Mouse (Mus musculus) CH12.LX (cell line): ENCODE measurements at regions not wholly inside any gene's neighbourhood (a gene's known extent, or its start where the extent isn't known, plus 50 kb on each side); places are given as distances from the start of the nearest gene placed in this dataset.

ENCODE experiments used
- DNase-seq: peaks from one replicate; pipeline ENCODE4 v3.0.0-alpha.2; 2013; ENCODE audit errors: extremely low read depth
- H3K27ac ChIP-seq: 2 replicates; pipeline ENCODE4 v1.5.1; 2012; ENCODE audit warnings: low read depth, mild to moderate bottlenecking, control low read depth, moderate library complexity; ENCODE audit not compliant: insufficient read depth
- H3K27me3 ChIP-seq: replicated peaks from 2 replicates; pipeline ENCODE3; 2012; ENCODE audit warnings: inconsistent platforms
- H3K36me3 ChIP-seq, 2 experiments: replicated peaks in 1 of 2; 2 replicates each; pipeline versions ENCODE3 to v1.6.1; 2012; ENCODE audit warnings: inconsistent platforms in 1 of 2, low read length in 1 of 2, mild to moderate bottlenecking in 1 of 2, mixed read lengths in 1 of 2, moderate library complexity in 1 of 2; ENCODE audit not compliant: control insufficient read depth in 1 of 2, insufficient read depth in 1 of 2
- H3K4me1 ChIP-seq, 2 experiments: 2 replicates each; pipeline ENCODE4 v1.6.1; 2012; ENCODE audit warnings: inconsistent platforms in 1 of 2, moderate library complexity in 1 of 2; ENCODE audit not compliant: insufficient read depth in 2 of 2, control insufficient read depth in 1 of 2
- H3K4me2 ChIP-seq: 2 replicates; pipeline ENCODE4 v1.6.1; 2012; ENCODE audit warnings: low read depth, mild to moderate bottlenecking, control low read depth; ENCODE audit not compliant: poor library complexity, insufficient read depth, severe bottlenecking
- H3K4me3 ChIP-seq, 3 experiments: fragments of 150-350 bp in 1 of 3; sonication (generic) in 1 of 3; replicated peaks in 1 of 3; 2 replicates each; pipeline versions ENCODE3 to v1.5.1; 2011 to 2012; ENCODE audit warnings: low read depth in 2 of 3, low read length in 2 of 3, mild to moderate bottlenecking in 2 of 3, moderate library complexity in 2 of 3, control low read depth in 1 of 3, improper control_type of control experiment in 1 of 3, inconsistent platforms in 1 of 3, mixed read lengths in 1 of 3; ENCODE audit not compliant: poor library complexity in 1 of 3
- H3K79me2 ChIP-seq: replicated peaks from 2 replicates; pipeline ENCODE4 v1.6.1; 2012; ENCODE audit warnings: mild to moderate bottlenecking, moderate library complexity; ENCODE audit not compliant: control insufficient read depth, poor library complexity, insufficient read depth, severe bottlenecking; ENCODE audit errors: extremely low read depth
- H3K9ac ChIP-seq: 2 replicates; pipeline ENCODE4 v1.6.1; 2012; ENCODE audit warnings: low read depth, mild to moderate bottlenecking, control low read depth, moderate library complexity; ENCODE audit not compliant: insufficient read depth
- H3K9me3 ChIP-seq: replicated peaks from 2 replicates; pipeline ENCODE3; 2012; ENCODE audit warnings: low read length, inconsistent platforms, mixed read lengths
- BHLHE40 ChIP-seq: IDR thresholded peaks from 2 replicates; pipeline ENCODE4 v1.6.1; 2011; ENCODE audit warnings: mild to moderate bottlenecking, low read depth, low read length, improper control_type of control experiment
- CHD1 ChIP-seq: IDR thresholded peaks from 2 replicates; pipeline ENCODE4 v1.6.1; 2012; ENCODE audit warnings: low read depth, low read length, improper control_type of control experiment, inconsistent platforms
- CTCF ChIP-seq, 2 experiments: IDR thresholded peaks in 1 of 2; conservative IDR thresholded peaks in 1 of 2; 2 replicates each; pipeline ENCODE4 v1.5.1; 2011 to 2012; ENCODE audit warnings: low read depth in 2 of 2, low read length in 2 of 2, improper control_type of control experiment in 1 of 2, inconsistent platforms in 1 of 2, mild to moderate bottlenecking in 1 of 2, moderate library complexity in 1 of 2
- ELF1 ChIP-seq: IDR thresholded peaks from 2 replicates; pipeline ENCODE4 v1.6.1; 2014; ENCODE audit warnings: low read depth, mild to moderate bottlenecking, inconsistent platforms, low read length, improper control_type of control experiment
- EP300 ChIP-seq: IDR thresholded peaks from 2 replicates; pipeline ENCODE4 v1.6.1; 2011; ENCODE audit warnings: low read length, improper control_type of control experiment
- ETS1 ChIP-seq: conservative IDR thresholded peaks from 2 replicates; pipeline ENCODE4 v1.6.1; 2012; ENCODE audit warnings: low read depth, mild to moderate bottlenecking, inconsistent platforms, low read length, improper control_type of control experiment, moderate library complexity
- HCFC1 ChIP-seq: IDR thresholded peaks from 2 replicates; pipeline ENCODE4 v1.6.1; 2012; ENCODE audit warnings: low read depth, mild to moderate bottlenecking, inconsistent platforms, low read length, improper control_type of control experiment
- IRF4 ChIP-seq: IDR thresholded peaks from 2 replicates; pipeline ENCODE4 v1.6.1; 2014; ENCODE audit warnings: low read depth, mild to moderate bottlenecking, inconsistent platforms, low read length, improper control_type of control experiment
- JUN ChIP-seq: IDR thresholded peaks from 2 replicates; pipeline ENCODE4 v1.6.1; 2011; ENCODE audit warnings: low read depth, mild to moderate bottlenecking, low read length, improper control_type of control experiment, moderate library complexity; ENCODE audit not compliant: insufficient read depth
- JUND ChIP-seq: conservative IDR thresholded peaks from 2 replicates; pipeline ENCODE4 v1.6.1; 2011; ENCODE audit warnings: low read depth, low read length, improper control_type of control experiment
- KAT2A ChIP-seq: IDR thresholded peaks from 2 replicates; pipeline ENCODE4 v1.6.1; 2012; ENCODE audit warnings: low read length, improper control_type of control experiment, inconsistent platforms; ENCODE audit not compliant: insufficient replicate concordance
- MAFK ChIP-seq: IDR thresholded peaks from 2 replicates; pipeline ENCODE4 v1.6.1; 2011; ENCODE audit warnings: low read length, improper control_type of control experiment; ENCODE audit not compliant: insufficient replicate concordance
- MAX ChIP-seq: IDR thresholded peaks from 2 replicates; pipeline ENCODE4 v1.6.1; 2011; ENCODE audit warnings: low read length, improper control_type of control experiment
- MAZ ChIP-seq: IDR thresholded peaks from 2 replicates; pipeline ENCODE4 v1.6.1; 2012; ENCODE audit warnings: low read depth, mild to moderate bottlenecking, inconsistent platforms, low read length, improper control_type of control experiment, moderate library complexity
- MXI1 ChIP-seq: IDR thresholded peaks from 2 replicates; pipeline ENCODE4 v1.6.1; 2011; ENCODE audit warnings: mild to moderate bottlenecking, low read depth, low read length, improper control_type of control experiment
- MYC ChIP-seq: IDR thresholded peaks from 2 replicates; pipeline ENCODE4 v1.6.1; 2011; ENCODE audit warnings: low read depth, mild to moderate bottlenecking, improper control_type of control experiment, low read length
- NELFE ChIP-seq: IDR thresholded peaks from 2 replicates; pipeline ENCODE4 v1.6.1; 2011; ENCODE audit warnings: low read depth, low read length, improper control_type of control experiment
- NRF1 ChIP-seq: IDR thresholded peaks from 2 replicates; pipeline ENCODE4 v1.6.1; 2014; ENCODE audit warnings: low read depth, mild to moderate bottlenecking, inconsistent platforms, low read length, improper control_type of control experiment, moderate library complexity
- POLR2AphosphoS2 ChIP-seq: IDR thresholded peaks from 2 replicates; pipeline ENCODE4 v1.6.1; 2011; ENCODE audit warnings: low read depth, low read length, improper control_type of control experiment
- RAD21 ChIP-seq: IDR thresholded peaks from 2 replicates; pipeline ENCODE4 v1.6.1; 2011; ENCODE audit warnings: low read depth, mild to moderate bottlenecking, low read length, improper control_type of control experiment, moderate library complexity
- RCOR1 ChIP-seq: conservative IDR thresholded peaks from 2 replicates; pipeline ENCODE4 v1.6.1; 2012; ENCODE audit warnings: low read depth, mild to moderate bottlenecking, inconsistent platforms, low read length, improper control_type of control experiment
- SIN3A ChIP-seq: IDR thresholded peaks from 2 replicates; pipeline ENCODE4 v1.6.1; 2012; ENCODE audit warnings: low read length, improper control_type of control experiment, inconsistent platforms
- SMC3 ChIP-seq: IDR thresholded peaks from 2 replicates; pipeline ENCODE4 v1.6.1; 2011; ENCODE audit warnings: low read depth, low read length, improper control_type of control experiment
- TCF12 ChIP-seq: IDR thresholded peaks from 2 replicates; pipeline ENCODE4 v1.6.1; 2014; ENCODE audit warnings: low read depth, mild to moderate bottlenecking, inconsistent platforms, low read length, improper control_type of control experiment
- UBTF ChIP-seq: IDR thresholded peaks from 2 replicates; pipeline ENCODE4 v1.6.1; 2012; ENCODE audit warnings: low read depth, mild to moderate bottlenecking, inconsistent platforms, low read length, improper control_type of control experiment, moderate library complexity
- USF1 ChIP-seq: IDR thresholded peaks from 2 replicates; pipeline ENCODE4 v1.6.1; 2014; ENCODE audit warnings: low read depth, mild to moderate bottlenecking, inconsistent platforms, low read length, improper control_type of control experiment
- ZC3H11A ChIP-seq: IDR thresholded peaks from 2 replicates; pipeline ENCODE4 v1.6.1; 2012; ENCODE audit warnings: low read depth, mild to moderate bottlenecking, inconsistent platforms, low read length, improper control_type of control experiment
- ZKSCAN1 ChIP-seq: IDR thresholded peaks from 2 replicates; pipeline ENCODE4 v1.6.1; 2012; ENCODE audit warnings: low read depth, inconsistent platforms, low read length, improper control_type of control experiment, borderline replicate concordance
- ZMIZ1 ChIP-seq: IDR thresholded peaks from 2 replicates; pipeline ENCODE4 v1.6.1; 2012; ENCODE audit warnings: low read depth, mild to moderate bottlenecking, inconsistent platforms, low read length, improper control_type of control experiment
- ZNF384 ChIP-seq: IDR thresholded peaks from 2 replicates; pipeline ENCODE4 v1.6.1; 2012; ENCODE audit warnings: low read depth, low read length, improper control_type of control experiment, inconsistent platforms
- dilution Hi-C: fragments of 300-500 bp; cut with MboI; formaldehyde crosslinking; loops from 2 replicates; pipeline ENCODE4 v1.14.3; 2020; ENCODE audit warnings: low sequenced_read_pairs; ENCODE audit not compliant: extremely low pct_unique_long_range_greater_than_20kb, extremely low pct_ligation_motif_present
- in situ Hi-C: fragments of 300-500 bp; cut with MboI; formaldehyde crosslinking; loops from 3 replicates; pipeline ENCODE4 v1.14.3; 2019; ENCODE audit warnings: low sequenced_read_pairs, low pct_ligation_motif_present, low pct_unique_long_range_greater_than_20kb, mixed read lengths

DNA sequence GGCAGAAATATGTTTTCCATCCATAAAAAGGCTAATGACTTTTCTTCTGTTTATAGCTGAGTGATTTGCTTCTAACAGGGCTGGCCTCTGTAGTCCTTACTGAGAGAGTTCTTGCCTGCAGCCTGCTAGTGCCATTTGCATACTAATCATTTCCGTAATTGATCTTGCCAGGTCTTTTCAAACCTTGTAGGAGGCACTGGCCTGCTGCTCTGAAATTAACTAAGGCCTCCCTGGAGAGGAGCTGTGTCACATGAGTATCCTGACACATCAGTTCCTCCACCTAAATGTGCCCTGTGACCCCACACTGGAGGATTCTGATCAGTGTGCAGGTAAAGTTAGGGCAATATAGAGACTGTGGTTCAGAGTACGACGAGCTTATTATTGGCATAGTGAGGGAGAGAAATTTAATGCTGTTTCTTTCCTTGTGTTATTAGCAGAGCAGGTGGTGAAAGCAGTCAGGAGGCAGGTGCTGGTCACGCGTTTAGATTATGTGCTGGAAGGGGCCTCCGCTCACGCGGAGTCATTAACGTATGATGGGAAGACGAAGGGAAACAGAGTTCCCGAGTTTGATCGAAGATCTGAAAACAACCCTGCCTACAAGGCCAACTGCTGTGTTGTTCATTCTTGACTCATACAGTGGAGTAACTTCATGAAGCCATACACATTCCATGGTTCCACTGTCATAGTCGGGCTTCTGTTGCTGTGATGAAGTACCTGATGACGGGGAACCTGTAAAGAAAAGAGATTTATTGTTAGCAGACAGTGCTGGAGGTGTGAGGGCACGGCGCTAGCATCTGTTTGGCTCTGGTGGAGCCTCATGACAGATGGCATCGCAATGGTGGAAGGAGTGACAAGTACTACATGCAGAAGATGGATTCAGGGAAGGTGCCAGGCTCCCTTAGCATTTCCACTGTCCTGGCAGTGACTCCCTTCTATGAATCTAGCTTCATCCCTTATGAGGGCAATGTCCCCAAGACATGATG lies 95.1 kb downstream of the C1d start:
- no peak for TF ChIP-seq KAT2A
- TF ChIP-seq NRF1: no peak
- TF ChIP-seq ZKSCAN1: no peak
- TF ChIP-seq POLR2AphosphoS2: no peak
- no peak for TF ChIP-seq ZC3H11A
- TF ChIP-seq CHD1: no peak
- TF ChIP-seq CTCF (conservative IDR thresholded peaks at IDR 0.05 in 1 of 2, IDR thresholded peaks at IDR 0.05 in 1 of 2; ENCODE audit: low read depth in 2 of 2, low read length in 2 of 2): no peak
- no peak for TF ChIP-seq ZMIZ1
- no peak for TF ChIP-seq EP300
- no peak for TF ChIP-seq IRF4
- TF ChIP-seq BHLHE40: no peak
- no peak for TF ChIP-seq ETS1
- TF ChIP-seq JUND: no peak
- TF ChIP-seq MAFK: no peak
- TF ChIP-seq UBTF: no peak
- TF ChIP-seq MAX: no peak
- no peak for TF ChIP-seq RCOR1
- no peak for TF ChIP-seq JUN
- no peak for DNase-seq
- in situ Hi-C loops: no loop called here

DNA sequence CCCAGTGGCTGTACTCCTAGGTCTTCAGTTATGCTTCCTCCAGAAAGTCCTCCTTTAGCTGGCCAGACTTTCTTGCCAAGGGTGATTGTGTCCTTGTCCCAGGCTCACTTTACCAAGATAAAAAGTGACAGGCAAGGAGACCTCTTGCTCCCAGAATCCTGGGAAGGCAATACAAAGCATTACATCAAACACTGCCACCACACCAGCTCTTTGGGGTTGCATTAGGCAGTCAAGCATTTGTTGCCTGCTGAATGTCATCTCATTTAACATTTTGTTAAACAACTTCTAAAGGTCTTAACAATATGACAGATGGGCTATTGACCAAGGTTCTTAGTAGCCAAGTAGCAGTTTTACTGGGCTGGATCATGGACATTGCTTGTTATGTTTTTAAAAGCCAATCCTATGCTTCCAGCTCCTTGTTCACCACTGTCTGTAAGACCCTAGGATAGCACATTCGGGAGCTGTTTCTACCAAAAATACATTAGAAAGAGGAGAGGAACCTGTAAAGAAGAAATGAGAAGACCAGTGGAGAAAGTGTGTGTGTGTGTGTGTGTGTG lies 102.4 kb downstream of the C1d start:
- in situ Hi-C loops: no loop called here
- no peak overlapping the region for H3K4me2 ChIP-seq

More for the DNA sequence above, 95.1 kb downstream of the C1d start:
- Histone ChIP-seq H3K4me3 (no peak overlapping the region), H3K27ac (no peak overlapping the region), H3K27me3 (no peaks in the 10 kb centered on the region), H3K4me2 (no peak overlapping the region), H3K4me1 (no peaks in the 10 kb centered on the region), H3K79me2 (no peaks in the 10 kb centered on the region), H3K9me3 (no peaks in the 10 kb centered on the region), H3K9ac (no peak overlapping the region), H3K36me3 (no peaks in the 10 kb centered on the region)
- dilution Hi-C loops: no loop called here

More for the DNA sequence above, 102.4 kb downstream of the C1d start:
- H3K4me3 ChIP-seq: no peak overlapping the region
- H3K79me2 ChIP-seq: no peaks in the 10 kb centered on the region
- peaks cover 2% of the 10 kb centered on the region for H3K9me3 ChIP-seq
- DNase-seq: no peak
- dilution Hi-C loops: no loop called here
- H3K9ac ChIP-seq: no peak overlapping the region
- TF ChIP-seq HCFC1: no peak
- no peak for TF ChIP-seq ZNF384
- TF ChIP-seq MXI1: no peak
- TF ChIP-seq MYC: no peak
- TF ChIP-seq MAZ: no peak
- no peak for TF ChIP-seq TCF12
- TF ChIP-seq JUN: no peak
- no peak for TF ChIP-seq ELF1
- no peak for TF ChIP-seq EP300
- no peak for TF ChIP-seq USF1
- no peak for TF ChIP-seq NELFE
- TF ChIP-seq SMC3: no peak
- no peak for TF ChIP-seq ETS1
- no peak for TF ChIP-seq POLR2AphosphoS2
- no peak for TF ChIP-seq RAD21
- TF ChIP-seq ZMIZ1: no peak
- TF ChIP-seq ZKSCAN1: no peak
- TF ChIP-seq SIN3A: no peak
- no peak overlapping the region for H3K27ac ChIP-seq
- peaks cover 0 to 6% of the 10 kb centered on the region in 2 experiments; a peak in 3 of 4 replicates for H3K4me1 ChIP-seq
- H3K36me3 ChIP-seq: no peaks in the 10 kb centered on the region
- H3K27me3 ChIP-seq: no peaks in the 10 kb centered on the region
